Mouse (Mus musculus): ENCODE measurements around the gene Fam161b. TPM values are rescaled to one million over a fixed set of nuclear protein-coding genes. Genes with fewer than 3 reads are reported as not detected.
A peak's percentile ranks its signal among the peaks of the same experiment; 100 is the strongest.
"Not testable (repeated sequence)": the region's sequence is repeated elsewhere in the genome, so short reads cannot be mapped to it uniquely, and the experiment has no call there.

Gene Fam161b
- polyA plus RNA-seq, 1 experiment from 2014 or later = 8.2 TPM

DNA sequence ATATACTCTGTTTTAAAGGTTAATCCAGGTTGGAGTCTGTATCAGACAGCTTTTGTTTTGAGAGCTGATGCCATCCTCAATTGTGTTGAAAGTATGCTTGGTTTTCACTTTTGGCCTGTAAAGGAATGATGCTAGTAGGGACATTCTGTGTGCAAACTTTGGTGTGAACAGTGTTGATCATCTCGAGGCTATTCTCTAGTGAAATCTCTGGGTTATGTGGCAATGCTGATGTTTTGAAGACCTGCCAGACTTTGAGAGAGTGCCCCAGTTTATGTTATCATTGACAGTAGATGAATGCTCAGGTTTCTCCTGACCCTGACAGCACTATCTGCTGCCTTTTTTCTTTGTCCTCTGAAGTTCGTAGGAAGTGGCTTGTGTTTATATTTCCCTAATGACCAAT lies 1.2 kb upstream of the Fam161b start:
- H3K27ac ChIP-seq (ENCODE audit: low read length) = no peak overlapping the region
- H3K9ac ChIP-seq (ENCODE audit: low read length) = peak overlapping the region; percentile 17; the same call in 1 of the 2 replicates
- WGBS = 35% methylated on average over 2 of the region's 2 CpGs
- H3K4me2 ChIP-seq (ENCODE audit: low read depth, low read length) = peak overlapping the region; percentile 89
- H3K4me1 ChIP-seq (ENCODE audit: control insufficient read depth, insufficient read depth, low read length) = peaks cover 36% of the 10 kb centered on the region
- no peaks in the 10 kb centered on the region for H3K9me3 ChIP-seq (replicated peaks; ENCODE audit: control insufficient read depth, low read length)
- ATAC-seq (replicated peaks; ENCODE audit: extremely low read depth, insufficient read depth, low FRiP score) = no peak
- H3K27me3 ChIP-seq (ENCODE audit: control insufficient read depth, insufficient read depth, low read length) = no peaks in the 10 kb centered on the region
- H3K4me3 ChIP-seq (ENCODE audit: low read length) = peak overlapping the region; percentile 89
- H3K36me3 ChIP-seq (ENCODE audit: control insufficient read depth, insufficient read depth) = 0 out of 2 replicates have a peak, but pooled peaks cover 2% of the 10 kb centered on the region

DNA sequence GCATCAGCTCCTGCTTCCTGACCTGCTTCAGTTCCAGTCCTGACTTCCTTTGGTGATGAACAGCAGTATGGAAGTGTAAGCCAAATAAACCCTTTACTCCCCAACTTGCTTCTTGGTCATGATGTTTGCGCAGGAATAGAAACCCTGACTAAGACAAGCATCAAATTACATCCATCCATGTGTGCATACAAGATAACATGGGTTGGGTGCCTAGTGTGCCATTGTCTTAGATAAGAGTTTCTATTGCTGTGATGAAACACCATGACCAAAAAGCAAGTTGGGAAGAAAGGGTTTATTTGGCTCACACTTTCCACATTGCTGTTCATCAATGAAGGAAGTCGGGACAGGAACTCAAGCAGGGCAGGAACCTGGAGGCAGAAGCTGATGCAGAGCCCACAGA lies 2.9 kb downstream of the Fam161b start:
- H3K9me3 ChIP-seq (replicated peaks; ENCODE audit: control insufficient read depth, low read length); H3K9ac ChIP-seq (ENCODE audit: low read length); H3K4me2 ChIP-seq (ENCODE audit: low read depth, low read length); H3K4me3 ChIP-seq (ENCODE audit: low read length); ATAC-seq (replicated peaks; ENCODE audit: extremely low read depth, insufficient read depth, low FRiP score); H3K27me3 ChIP-seq (ENCODE audit: control insufficient read depth, insufficient read depth, low read length); H3K27ac ChIP-seq (ENCODE audit: low read length): not testable (repeated sequence)
- Histone ChIP-seq H3K4me1 (ENCODE audit: control insufficient read depth, insufficient read depth, low read length) (peaks cover 28% of the 10 kb centered on the region), H3K36me3 (ENCODE audit: control insufficient read depth, insufficient read depth) (peaks cover 11% of the 10 kb centered on the region; the same call in 1 of the 2 replicates)
- WGBS = 87% methylated on average over 2 of the region's 2 CpGs

DNA sequence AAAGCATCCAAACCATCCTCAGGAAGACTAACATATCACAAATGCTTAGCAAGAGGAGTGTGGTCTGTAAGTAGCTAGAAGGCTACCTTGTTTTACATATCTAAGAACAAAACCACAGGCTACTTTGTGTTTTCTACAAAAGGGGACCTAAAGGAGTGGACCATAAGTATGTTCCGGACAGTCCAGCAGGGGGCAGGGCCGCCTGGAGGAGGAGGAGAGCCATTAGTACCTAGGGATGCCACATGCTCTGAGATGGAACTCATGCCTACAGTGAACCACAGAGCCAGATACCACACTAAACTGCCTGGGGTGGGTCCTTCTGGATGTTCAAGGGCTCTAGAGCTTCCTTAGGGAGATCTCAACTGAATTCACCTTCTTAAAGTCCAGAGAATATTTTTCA lies 14.4 kb downstream of the Fam161b start:
- no peaks in the 10 kb centered on the region for H3K4me1 ChIP-seq (ENCODE audit: control insufficient read depth, insufficient read depth, low read length)
- no peak overlapping the region for H3K9ac ChIP-seq (ENCODE audit: low read length)
- H3K36me3 ChIP-seq (ENCODE audit: control insufficient read depth, insufficient read depth) = peaks cover 29% of the 10 kb centered on the region
- H3K27me3 ChIP-seq (ENCODE audit: control insufficient read depth, insufficient read depth, low read length) = no peaks in the 10 kb centered on the region
- H3K9me3 ChIP-seq (replicated peaks; ENCODE audit: control insufficient read depth, low read length) = no peaks in the 10 kb centered on the region
- ATAC-seq (replicated peaks; ENCODE audit: extremely low read depth, insufficient read depth, low FRiP score) = no peak
- 42% methylated on average over 2 of the region's 2 CpGs for WGBS
- no peak overlapping the region for H3K27ac ChIP-seq (ENCODE audit: low read length)
- no peak overlapping the region for H3K4me2 ChIP-seq (ENCODE audit: low read depth, low read length)
- no peak overlapping the region for H3K4me3 ChIP-seq (ENCODE audit: low read length)

DNA sequence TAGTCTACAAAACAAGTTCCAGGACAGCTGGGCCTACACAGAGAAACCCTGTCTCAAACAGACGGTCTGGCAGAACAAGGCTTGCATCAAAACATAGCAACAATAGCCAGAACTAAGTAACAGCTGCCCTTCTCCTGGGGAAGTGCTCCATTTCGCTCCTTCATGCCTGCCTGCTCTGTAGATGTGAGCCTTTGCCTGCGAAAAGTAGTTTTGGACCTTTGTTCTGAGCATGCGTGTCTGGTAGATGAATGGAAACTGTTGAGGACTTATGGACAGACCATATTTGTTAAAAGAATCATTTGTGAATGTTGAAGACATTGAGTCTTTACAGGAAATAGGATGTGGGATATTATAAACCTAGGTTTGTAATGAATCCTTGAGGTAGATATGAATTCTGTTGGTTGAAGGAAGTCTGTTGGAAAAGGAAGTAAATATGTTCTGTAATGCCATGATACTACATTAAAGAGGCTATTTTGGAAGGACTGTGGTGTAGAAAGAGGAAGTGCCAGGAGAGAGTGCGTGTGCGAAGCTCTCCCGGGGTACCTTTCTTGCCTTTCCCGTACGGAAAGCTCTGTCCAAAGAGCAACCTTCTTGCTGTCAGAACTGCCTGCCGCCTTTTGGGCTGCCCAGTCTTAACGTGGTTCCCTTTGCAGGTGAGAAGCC lies 24.5 kb downstream of the Fam161b start:
- Histone ChIP-seq H3K9ac (ENCODE audit: low read length) (no peak overlapping the region), H3K4me3 (ENCODE audit: low read length) (no peak overlapping the region), H3K36me3 (ENCODE audit: control insufficient read depth, insufficient read depth) (peaks cover 57% of the 10 kb centered on the region), H3K27ac (ENCODE audit: low read length) (no peak overlapping the region), H3K4me1 (ENCODE audit: control insufficient read depth, insufficient read depth, low read length) (no peaks in the 10 kb centered on the region), H3K27me3 (ENCODE audit: control insufficient read depth, insufficient read depth, low read length) (no peaks in the 10 kb centered on the region), H3K9me3 (replicated peaks; ENCODE audit: control insufficient read depth, low read length) (no peaks in the 10 kb centered on the region), H3K4me2 (ENCODE audit: low read depth, low read length) (no peak overlapping the region)
- no peak for ATAC-seq (replicated peaks; ENCODE audit: extremely low read depth, insufficient read depth, low FRiP score)
- WGBS = 88% methylated on average over 11 of the region's 11 CpGs

DNA sequence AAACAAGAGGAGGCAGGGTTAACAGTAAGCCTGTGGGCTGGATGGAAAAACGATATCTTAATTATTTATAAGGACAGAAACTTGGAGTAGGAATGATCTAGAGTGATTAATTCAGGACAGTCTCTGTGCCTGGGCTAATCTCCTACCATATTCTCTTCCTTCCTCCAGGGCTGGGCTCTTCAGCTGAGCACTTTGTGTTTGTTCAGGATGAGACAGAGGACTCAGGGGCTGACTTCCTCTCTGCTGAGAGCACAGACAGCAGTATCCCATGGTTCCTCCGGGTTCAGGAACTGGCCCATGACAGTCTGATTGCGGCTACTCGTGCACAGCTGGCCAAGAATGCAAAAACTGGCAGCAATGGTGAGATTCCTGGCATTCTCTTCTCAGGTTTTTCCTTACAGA lies 34.5 kb downstream of the Fam161b start:
- Histone ChIP-seq H3K4me2 (ENCODE audit: low read depth, low read length) (peak overlapping the region; percentile 26), H3K9ac (ENCODE audit: low read length) (peak overlapping the region; percentile 46), H3K27ac (ENCODE audit: low read length) (peak overlapping the region; percentile 81), H3K9me3 (replicated peaks; ENCODE audit: control insufficient read depth, low read length) (no peaks in the 10 kb centered on the region), H3K4me1 (ENCODE audit: control insufficient read depth, insufficient read depth, low read length) (peaks cover 10% of the 10 kb centered on the region), H3K36me3 (ENCODE audit: control insufficient read depth, insufficient read depth) (peaks cover 44% of the 10 kb centered on the region), H3K27me3 (ENCODE audit: control insufficient read depth, insufficient read depth, low read length) (no peaks in the 10 kb centered on the region), H3K4me3 (ENCODE audit: low read length) (no peak overlapping the region)
- 30% methylated on average over 4 of the region's 4 CpGs for WGBS
- peak; percentile 87 for ATAC-seq (replicated peaks; ENCODE audit: extremely low read depth, insufficient read depth, low FRiP score)

DNA sequence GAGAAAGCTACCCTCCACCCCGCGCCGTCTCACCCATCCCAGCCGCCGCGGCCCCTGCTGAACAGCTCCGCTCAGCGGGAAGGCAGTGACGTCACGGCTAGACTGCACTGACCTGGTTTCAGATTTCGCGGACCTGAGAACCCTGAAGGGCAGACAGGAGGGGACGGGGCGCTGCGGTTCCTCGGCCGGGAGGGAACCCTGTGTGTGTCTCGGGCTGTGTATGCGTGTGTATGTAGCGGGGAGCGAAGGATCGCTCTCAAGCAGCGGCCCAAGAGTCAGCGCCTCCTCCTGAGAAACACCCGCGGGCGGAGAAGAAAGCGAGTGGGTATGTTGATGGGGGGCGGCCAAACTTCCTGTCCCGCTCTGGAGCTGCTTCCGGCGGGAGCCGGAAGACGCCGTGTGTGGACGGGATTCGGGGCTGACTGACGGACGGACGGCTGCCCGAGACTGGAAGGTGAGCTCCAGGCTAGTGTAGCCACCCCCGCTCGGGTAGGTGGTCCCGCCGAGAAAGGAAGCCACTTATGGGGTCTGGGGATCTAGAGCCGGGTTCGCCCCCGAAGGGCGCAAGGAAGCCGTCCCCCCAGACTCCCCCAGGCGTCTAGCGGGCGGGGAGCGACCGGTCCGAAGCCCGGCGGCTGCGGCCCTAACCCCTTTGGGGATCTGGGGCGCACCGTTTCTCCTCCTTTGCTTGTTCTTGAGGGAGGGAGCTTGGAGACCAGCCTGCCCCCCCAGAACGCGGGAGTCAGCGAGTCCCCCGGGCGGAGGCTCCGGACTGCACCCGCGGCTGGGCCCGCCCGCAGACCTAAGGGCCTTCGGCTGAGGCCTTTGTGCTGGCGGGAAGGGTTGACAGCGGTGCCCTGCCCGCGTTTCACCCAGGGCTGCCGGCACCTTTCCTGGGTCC lies 44.7 kb downstream of the Fam161b start, which contains the start of gene Zfp410:
Gene Zfp410, plus strand, starts transcription at position 132 of the 901 bp plus-strand sequence.
- peaks cover 16% of the 10 kb centered on the region for H3K4me1 ChIP-seq (ENCODE audit: control insufficient read depth, insufficient read depth, low read length)
- no peaks in the 10 kb centered on the region for H3K9me3 ChIP-seq (replicated peaks; ENCODE audit: control insufficient read depth, low read length)
- under 1% methylated on average over 75 of the region's 77 CpGs for WGBS
- peak within 1 kb of the TSS; percentile 99 for H3K9ac ChIP-seq (ENCODE audit: low read length)
- peaks cover 7% of the 10 kb centered on the region for H3K36me3 ChIP-seq (ENCODE audit: control insufficient read depth, insufficient read depth)
- H3K4me2 ChIP-seq (ENCODE audit: low read depth, low read length) = peak within 1 kb of the TSS; percentile 81
- no peaks in the 10 kb centered on the region for H3K27me3 ChIP-seq (ENCODE audit: control insufficient read depth, insufficient read depth, low read length)
- ATAC-seq (replicated peaks; ENCODE audit: extremely low read depth, insufficient read depth, low FRiP score) = peak; percentile 95
- peak within 1 kb of the TSS; percentile 96 for H3K27ac ChIP-seq (ENCODE audit: low read length)
- H3K4me3 ChIP-seq (ENCODE audit: low read length) = peak within 1 kb of the TSS; percentile 100

DNA sequence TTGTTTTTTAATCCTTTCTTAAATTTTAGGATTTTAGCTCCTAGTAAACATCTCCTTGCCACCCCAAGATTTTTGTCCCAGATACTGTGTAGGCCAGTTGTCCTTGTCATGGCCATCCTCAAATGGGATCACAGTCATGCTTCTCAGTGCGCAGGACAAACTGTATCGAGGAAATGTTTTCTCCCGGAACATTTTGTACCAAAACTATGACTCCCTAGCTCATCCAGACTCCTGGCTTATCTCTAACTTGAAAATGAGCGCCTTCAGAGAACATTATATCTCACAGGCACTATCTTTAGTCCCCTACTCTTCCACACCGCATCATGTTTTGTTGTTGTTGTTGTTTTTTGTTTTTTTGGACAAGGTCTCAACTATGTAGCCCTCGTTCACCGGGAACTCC lies 45.6 kb downstream of the Fam161b start:
- no peaks in the 10 kb centered on the region for H3K27me3 ChIP-seq (ENCODE audit: control insufficient read depth, insufficient read depth, low read length)
- peak overlapping the region; percentile 100 for H3K4me3 ChIP-seq (ENCODE audit: low read length)
- WGBS = 25% methylated on average over 7 of the region's 7 CpGs
- peaks cover 16% of the 10 kb centered on the region for H3K4me1 ChIP-seq (ENCODE audit: control insufficient read depth, insufficient read depth, low read length)
- H3K36me3 ChIP-seq (ENCODE audit: control insufficient read depth, insufficient read depth) = peaks cover 7% of the 10 kb centered on the region
- H3K9me3 ChIP-seq (replicated peaks; ENCODE audit: control insufficient read depth, low read length) = no peaks in the 10 kb centered on the region
- ATAC-seq (replicated peaks; ENCODE audit: extremely low read depth, insufficient read depth, low FRiP score) = no peak
- peak overlapping the region; percentile 96 for H3K27ac ChIP-seq (ENCODE audit: low read length)
- H3K4me2 ChIP-seq (ENCODE audit: low read depth, low read length) = peak overlapping the region; percentile 81
- peak overlapping the region; percentile 99 for H3K9ac ChIP-seq (ENCODE audit: low read length)

DNA sequence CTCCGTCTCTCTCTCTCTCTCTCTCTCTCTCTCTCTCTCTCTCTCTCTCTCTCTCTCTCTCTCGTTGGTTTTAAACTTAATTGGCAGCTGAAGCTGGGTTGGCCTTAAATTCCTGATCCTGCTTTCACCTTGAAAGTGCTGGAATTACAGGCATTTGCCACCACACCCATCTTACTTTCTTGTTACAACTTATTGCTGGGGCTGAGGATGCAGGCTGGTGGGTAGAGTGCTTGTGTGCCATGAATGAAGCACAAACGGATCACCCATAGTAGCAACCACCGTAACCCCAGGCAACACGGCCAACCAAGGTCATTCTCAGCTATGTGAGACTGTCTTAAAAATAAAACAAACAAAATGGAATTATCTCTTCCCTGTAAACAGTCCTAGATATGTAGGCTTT lies 50.3 kb downstream of the Fam161b start:
- no peak overlapping the region for H3K4me2 ChIP-seq (ENCODE audit: low read depth, low read length)
- no peak overlapping the region for H3K4me3 ChIP-seq (ENCODE audit: low read length)
- no peak overlapping the region for H3K9ac ChIP-seq (ENCODE audit: low read length)
- WGBS = 69% methylated on average over 4 of the region's 5 CpGs
- no peaks in the 10 kb centered on the region for H3K9me3 ChIP-seq (replicated peaks; ENCODE audit: control insufficient read depth, low read length)
- H3K27ac ChIP-seq (ENCODE audit: low read length) = no peak overlapping the region
- no peak for ATAC-seq (replicated peaks; ENCODE audit: extremely low read depth, insufficient read depth, low FRiP score)
- H3K4me1 ChIP-seq (ENCODE audit: control insufficient read depth, insufficient read depth, low read length) = peaks cover 7% of the 10 kb centered on the region
- H3K27me3 ChIP-seq (ENCODE audit: control insufficient read depth, insufficient read depth, low read length) = no peaks in the 10 kb centered on the region
- H3K36me3 ChIP-seq (ENCODE audit: control insufficient read depth, insufficient read depth) = peaks cover 17% of the 10 kb centered on the region

DNA sequence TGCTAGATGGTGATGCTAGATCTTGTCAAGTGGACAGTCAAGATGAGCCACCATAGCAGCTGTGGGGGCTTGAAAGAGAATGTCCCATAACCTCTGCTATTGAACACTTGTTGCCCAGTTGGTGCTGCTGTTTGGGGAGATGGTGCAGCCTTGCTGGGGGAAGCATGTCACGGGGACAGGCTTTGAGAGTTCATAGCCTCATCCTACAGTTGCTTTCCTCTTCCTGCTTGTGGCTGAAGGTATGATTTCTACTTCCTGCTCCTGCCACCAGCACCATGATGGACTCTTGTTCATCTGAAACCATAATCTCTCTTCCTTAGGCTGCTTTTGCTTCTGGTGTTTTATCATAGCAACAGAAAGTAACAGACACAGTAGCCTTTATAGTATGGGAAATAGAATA lies 57.1 kb downstream of the Fam161b start:
- no peaks in the 10 kb centered on the region for H3K27me3 ChIP-seq (ENCODE audit: control insufficient read depth, insufficient read depth, low read length)
- H3K9ac ChIP-seq (ENCODE audit: low read length) = no peak overlapping the region
- no peak overlapping the region for H3K4me3 ChIP-seq (ENCODE audit: low read length)
- H3K27ac ChIP-seq (ENCODE audit: low read length) = no peak overlapping the region
- H3K36me3 ChIP-seq (ENCODE audit: control insufficient read depth, insufficient read depth) = peaks cover 46% of the 10 kb centered on the region
- no peak overlapping the region for H3K4me2 ChIP-seq (ENCODE audit: low read depth, low read length)
- no peaks in the 10 kb centered on the region for H3K9me3 ChIP-seq (replicated peaks; ENCODE audit: control insufficient read depth, low read length)
- no peaks in the 10 kb centered on the region for H3K4me1 ChIP-seq (ENCODE audit: control insufficient read depth, insufficient read depth, low read length)
- WGBS = 71% methylated on average over 1 of the region's 1 CpGs
- no peak for ATAC-seq (replicated peaks; ENCODE audit: extremely low read depth, insufficient read depth, low FRiP score)
